Mouse (Mus musculus): Measurements from ENCODE around the gene Chrnb4.

Gene Chrnb4

GRCm38 (mm10) chr9:55023902-55024583 is 24.5 kb downstream of the Chrnb4 start:
- peak; percentile 33 for DNase-seq (ENCODE audit: low read depth, low spot score)

GRCm38 (mm10) chr9:55023326-55023725 is 25.3 kb downstream of the Chrnb4 start:
- no peak for DNase-seq (ENCODE audit: low read depth, low spot score)

- DNase-seq (ENCODE audit: low read depth, low spot score): no peak
Observed at GRCm38 (mm10) chr9:55016926-55017325, 31.7 kb downstream of the Chrnb4 start.

- DNase-seq (ENCODE audit: low read depth, low spot score): no peak
Observed at GRCm38 (mm10) chr9:55010588-55011350, 37.8 kb downstream of the Chrnb4 start.

GRCm38 (mm10) chr9:55009692-55010091 is 38.9 kb downstream of the Chrnb4 start:
- no peak for DNase-seq (ENCODE audit: low read depth, low spot score)

GRCm38 (mm10) chr9:55003609-55004008 is 45.0 kb downstream of the Chrnb4 start:
- DNase-seq (ENCODE audit: low read depth, low spot score): no peak

- DNase-seq (ENCODE audit: low read depth, low spot score): no peak
Observed at GRCm38 (mm10) chr9:54995645-54996044, 52.9 kb downstream of the Chrnb4 start.

- DNase-seq (ENCODE audit: low read depth, low spot score): no peak
Observed at GRCm38 (mm10) chr9:54994381-54994780, 54.2 kb downstream of the Chrnb4 start.

GRCm38 (mm10) chr9:54990362-54990761 is 58.2 kb downstream of the Chrnb4 start:
- DNase-seq (ENCODE audit: low read depth, low spot score): no peak

- DNase-seq (ENCODE audit: low read depth, low spot score): no peak
Observed at GRCm38 (mm10) chr9:54982401-54982800, 66.2 kb downstream of the Chrnb4 start.

GRCm38 (mm10) chr9:54981291-54982191 is 67.0 kb downstream of the Chrnb4 start:
- no peak for DNase-seq (ENCODE audit: low read depth, low spot score)

GRCm38 (mm10) chr9:54980674-54981073 is 67.9 kb downstream of the Chrnb4 start, which contains the start of gene Chrna5:
Gene Chrna5, plus strand, starts transcription at chr9:54980880.
- DNase-seq (ENCODE audit: low read depth, low spot score): no peak
